Mouse (Mus musculus) fat pad, adult 2 months (tissue): ENCODE data around the gene Cd34.

ENCODE experiments used
- DNase-seq: peaks from one replicate; pipeline ENCODE4 v3.0.0-alpha.2; 2011; ENCODE audit warnings: low read depth, low spot score; ENCODE audit errors: extremely low read depth

Gene Cd34

GRCm38 (mm10) chr1:194962712-194963111, 24.1 kb downstream of the Cd34 start:
- peak; percentile 64 for DNase-seq

GRCm38 (mm10) chr1:194971980-194972379, 33.4 kb downstream of the Cd34 start:
- DNase-seq, result no peak

GRCm38 (mm10) chr1:194976164-194976516, 37.5 kb downstream of the Cd34 start:
- DNase-seq, result no peak

- no peak for DNase-seq
Observed at GRCm38 (mm10) chr1:194976517-194977370, 38.1 kb downstream of the Cd34 start.

- no peak for DNase-seq
Observed at GRCm38 (mm10) chr1:194977371-194977761, 38.7 kb downstream of the Cd34 start.

- no peak for DNase-seq
Observed at GRCm38 (mm10) chr1:194977946-194978720, 39.5 kb downstream of the Cd34 start.

GRCm38 (mm10) chr1:194980826-194981435, 42.3 kb downstream of the Cd34 start:
- DNase-seq, result no peak

- no peak for DNase-seq
Observed at GRCm38 (mm10) chr1:194982931-194983690, 44.5 kb downstream of the Cd34 start.

- no peak for DNase-seq
Observed at GRCm38 (mm10) chr1:194984914-194985313, 46.3 kb downstream of the Cd34 start.

- DNase-seq, result no peak
Observed at GRCm38 (mm10) chr1:194985442-194986210, 47.0 kb downstream of the Cd34 start.

GRCm38 (mm10) chr1:194989024-194989423, 50.4 kb downstream of the Cd34 start:
- DNase-seq, result no peak

- DNase-seq, result no peak
Observed at GRCm38 (mm10) chr1:194990976-194991375, 52.4 kb downstream of the Cd34 start.

- DNase-seq, result no peak
Observed at GRCm38 (mm10) chr1:194991654-194992053, 53.0 kb downstream of the Cd34 start.

- DNase-seq, result no peak
Observed at GRCm38 (mm10) chr1:194992589-194993317, 54.1 kb downstream of the Cd34 start.

- no peak for DNase-seq
Observed at GRCm38 (mm10) chr1:194993409-194993988, 54.9 kb downstream of the Cd34 start.

- DNase-seq, result no peak
Observed at GRCm38 (mm10) chr1:194994262-194994661, 55.6 kb downstream of the Cd34 start.

GRCm38 (mm10) chr1:194995196-194995595, 56.6 kb downstream of the Cd34 start:
- no peak for DNase-seq

GRCm38 (mm10) chr1:194998396-194998795, 59.8 kb downstream of the Cd34 start:
- no peak for DNase-seq

GRCm38 (mm10) chr1:195003328-195003727, 64.7 kb downstream of the Cd34 start:
- no peak for DNase-seq
